Comparison of ENCODE assay signal across 20 mouse cellular contexts in genomic region chr7:112247890-112248289, GRCm38 (mm10). TPM values are rescaled to one million over a fixed set of nuclear protein-coding genes. Genes with fewer than 3 reads are reported as not detected.
DNase-seq lines count a peak whose midpoint lies in the region; TF ChIP-seq lines count a peak whose summit lies in the region.
"Had no signal": no experiment of that assay in that cellular context is flagged by ENCODE, and none has a peak within 500 bp of the region (broad histone marks: within the 10 kb centered on the region; RNA-seq: fewer than 3 reads in every experiment).

No protein-coding gene starts in this region.

- no peak overlapping the region for H3K4me3 ChIP-seq in gastrocnemius, adult 2 months
- no peak overlapping the region for H3K4me3 ChIP-seq in layer of hippocampus, adult 2 months
- H3K4me3 ChIP-seq in CH12.LX (replicated peaks in 1 of 3; ENCODE audit: low read depth in 2 of 3, low read length in 2 of 3, poor library complexity in 1 of 3), result no peak overlapping the region
- H3K4me3 ChIP-seq: embryonic facial prominence, embryonic 13.5 days; forebrain, embryonic 13.5 days; forebrain, embryonic 15.5 days had no signal

- TF ChIP-seq POLR2A in CH12.LX (IDR thresholded peaks at IDR 0.05; ENCODE audit: low read depth, low read length), result no peak

- no peak for TF ChIP-seq EP300 in CH12.LX (IDR thresholded peaks at IDR 0.05; ENCODE audit: low read length)

- DNase-seq in gastrocnemius, adult 2 months, result no peak
- no peak for DNase-seq in gastrocnemius, postnatal 10 days
- no peak for DNase-seq in layer of hippocampus, adult 2 months (ENCODE audit: low spot score in 2 of 2)
- DNase-seq in layer of hippocampus, postnatal 25 days (ENCODE audit: extremely low spot score in 1 of 2, low spot score in 1 of 2), result no peak
- DNase-seq in CH12.LX (ENCODE audit: extremely low read depth), result peak; percentile 60
- no peak for DNase-seq in cerebellum, postnatal 25 days
- DNase-seq: adrenal gland, adult 2 months; adrenal gland, postnatal 10 days; adrenal gland, postnatal 25 days; B cell, adult 2 months; cerebellum, adult 11 months; cerebellum, adult 18-20 months; cerebellum, adult 8-10 months; cerebellum, adult 9-11 months; cerebellum, postnatal 14 days; forebrain, postnatal 0 days had no signal

- TF ChIP-seq RAD21 in CH12.LX (IDR thresholded peaks at IDR 0.05; ENCODE audit: low read depth, low read length), result no peak

- no peak overlapping the region for H3K4me2 ChIP-seq in CH12.LX (ENCODE audit: insufficient read depth, low read depth, poor library complexity, severe bottlenecking)
- H3K4me2 ChIP-seq: embryonic facial prominence, embryonic 13.5 days; forebrain, embryonic 13.5 days; forebrain, embryonic 15.5 days had no signal

- H3K27ac ChIP-seq in gastrocnemius, adult 2 months, result 0 out of 2 replicates have a peak overlapping the region, but pooled peaks have one; percentile 50
- H3K27ac ChIP-seq in layer of hippocampus, adult 2 months, result peak overlapping the region; percentile 92; the same call in 1 of the 2 replicates
- no peak overlapping the region for H3K27ac ChIP-seq in CH12.LX (ENCODE audit: insufficient read depth, low read depth)
- H3K27ac ChIP-seq: forebrain, embryonic 13.5 days; forebrain, embryonic 15.5 days had no signal

- no peak for TF ChIP-seq CTCF in gastrocnemius, adult 2 months (IDR thresholded peaks at IDR 0.05)
- no peak for TF ChIP-seq CTCF in layer of hippocampus, adult 2 months (conservative IDR thresholded peaks at IDR 0.05)
- TF ChIP-seq CTCF in CH12.LX (conservative IDR thresholded peaks at IDR 0.05 in 1 of 2, IDR thresholded peaks at IDR 0.05 in 1 of 2; ENCODE audit: low read depth in 2 of 2, low read length in 2 of 2), result no peak

- dilution Hi-C loops in CH12.LX (cut with MboI; ENCODE audit: extremely low pct_ligation_motif_present, extremely low pct_unique_long_range_greater_than_20kb, low sequenced_read_pairs), result no loop called here

- no peaks in the 10 kb centered on the region for H3K36me3 ChIP-seq in CH12.LX (replicated peaks in 1 of 2; ENCODE audit: control insufficient read depth in 1 of 2, insufficient read depth in 1 of 2, low read length in 1 of 2)
- H3K36me3 ChIP-seq: embryonic facial prominence, embryonic 13.5 days; forebrain, embryonic 15.5 days had no signal

- no peaks in the 10 kb centered on the region for H3K9me3 ChIP-seq in CH12.LX (replicated peaks; ENCODE audit: low read length)
- H3K9me3 ChIP-seq: embryonic facial prominence, embryonic 13.5 days; forebrain, embryonic 13.5 days; forebrain, embryonic 15.5 days had no signal

- H3K79me2 ChIP-seq in CH12.LX (replicated peaks; ENCODE audit: control insufficient read depth, extremely low read depth, insufficient read depth, poor library complexity, severe bottlenecking), result no peaks in the 10 kb centered on the region

- intact Hi-C loops in gastrocnemius, adult 2 months (cut with DNase I), result no loop called here

- no peak overlapping the region for H3K9ac ChIP-seq in CH12.LX (ENCODE audit: insufficient read depth, low read depth)
- H3K9ac ChIP-seq: embryonic facial prominence, embryonic 13.5 days; forebrain, embryonic 13.5 days; forebrain, embryonic 15.5 days; forebrain, postnatal 0 days had no signal

- in situ Hi-C loops in CH12.LX (cut with MboI; ENCODE audit: low pct_ligation_motif_present, low pct_unique_long_range_greater_than_20kb, low sequenced_read_pairs), result no loop called here

- peaks cover 96% of the 10 kb centered on the region for H3K27me3 ChIP-seq in CH12.LX (replicated peaks)
- H3K27me3 ChIP-seq: embryonic facial prominence, embryonic 13.5 days; forebrain, embryonic 15.5 days had no signal

- peaks cover 8 to 16% of the 10 kb centered on the region in 2 experiments for H3K4me1 ChIP-seq in CH12.LX (ENCODE audit: control insufficient read depth in 1 of 2, insufficient read depth in 2 of 2)

TF ChIP-seq in CH12.LX, 34 proteins besides CTCF, POLR2A, EP300 and RAD21:
- TF ChIP-seq MAFK (IDR thresholded peaks at IDR 0.05; ENCODE audit: insufficient replicate concordance, low read length) (peak; percentile 76; the same call in 1 of the 2 replicates), TCF12 (IDR thresholded peaks at IDR 0.05; ENCODE audit: low read depth, low read length) (peak; percentile 38; the same call in 1 of the 2 replicates), ETS1 (conservative IDR thresholded peaks at IDR 0.05; ENCODE audit: low read depth, low read length) (peak; percentile 44; the same call in 1 of the 2 replicates), USF2 (conservative IDR thresholded peaks at IDR 0.05; ENCODE audit: low read depth, low read length) (no peak)

RNA-seq across cellular contexts. Expression of gene Mical2, which starts 22.2 kb away (rescaled TPM):
- 100 to 1,000 TPM; 124 to 136 TPM for total RNA-seq in gastrocnemius, adult 2 months (2021)
- 10 to 100 TPM; 41.4 to 50.9 TPM for total RNA-seq in gastrocnemius, postnatal 10 days (2021)
- 100 to 1,000 TPM; 667 to 694 TPM for total RNA-seq in layer of hippocampus, adult 2 months (2021)
- total RNA-seq in layer of hippocampus, postnatal 25 days (2021), result 100 to 1,000 TPM; 645 to 717 TPM
- total RNA-seq in CH12.LX (2012; rRNA removed) (not detected in 2 replicates), CH12.LX (2014; rRNA removed) (not detected in 2 replicates)
- not detected in 2 replicates for polyA plus RNA-seq in CH12.LX (2012; ENCODE audit: insufficient read length, low read depth)
- total RNA-seq: MEL had no signal

Comparison
In these comparisons a context has a peak if more than half of its experiments do, and no peak if none do; other contexts are left out.
1. RNA of gene Mical2, which starts 22.2 kb away (total RNA-seq): 645 to 717 TPM in layer of hippocampus, postnatal 25 days, 667 to 694 TPM in layer of hippocampus, adult 2 months, 124 to 136 TPM in gastrocnemius, adult 2 months and 41.4 to 50.9 TPM in gastrocnemius, postnatal 10 days; not detected in CH12.LX; every median in the first group is over 10 times any median in the second.